ENCODE assay signal across 15 mouse cellular contexts in genomic region chr1:70787146-70787545, GRCm38 (mm10).
A peak's percentile ranks its signal among the peaks of the same experiment; 100 is the strongest.
DNase-seq lines count a peak whose midpoint lies in the region; ATAC-seq and TF ChIP-seq lines count a peak whose summit lies in the region.
"Had no signal": no experiment of that assay in that cellular context is flagged by ENCODE, and none has a peak within 500 bp of the region (broad histone marks: within the 10 kb centered on the region; RNA-seq: fewer than 3 reads in every experiment).

No protein-coding gene starts in this region.

- H3K4me1 ChIP-seq in heart, adult 2 months (ENCODE audit: control insufficient read depth, insufficient read depth, low read length) = no peaks in the 10 kb centered on the region
- H3K4me1 ChIP-seq in heart, embryonic 10.5 days = no peaks in the 10 kb centered on the region
- no peaks in the 10 kb centered on the region for H3K4me1 ChIP-seq in liver, embryonic 13.5 days (replicated peaks)
- H3K4me1 ChIP-seq in ES-Bruce4 (ENCODE audit: control insufficient read depth, insufficient read depth, low read length) = no peaks in the 10 kb centered on the region
- no peaks in the 10 kb centered on the region for H3K4me1 ChIP-seq in embryonic fibroblast, embryonic 13.5 days (ENCODE audit: control insufficient read depth, insufficient read depth, low read length)
- H3K4me1 ChIP-seq: heart, embryonic 13.5 days; limb, embryonic 10.5 days; midbrain, embryonic 10.5 days had no signal

- H3K27me3 ChIP-seq in heart, adult 2 months (ENCODE audit: control insufficient read depth, insufficient read depth, low read length) = no peaks in the 10 kb centered on the region
- H3K27me3 ChIP-seq in heart, embryonic 10.5 days (ENCODE audit: insufficient read depth, poor library complexity, severe bottlenecking) = no peaks in the 10 kb centered on the region
- no peaks in the 10 kb centered on the region for H3K27me3 ChIP-seq in liver, embryonic 13.5 days
- H3K27me3 ChIP-seq in ES-Bruce4 (ENCODE audit: control insufficient read depth, insufficient read depth, low read length, poor library complexity, severe bottlenecking) = no peaks in the 10 kb centered on the region
- H3K27me3 ChIP-seq: heart, embryonic 13.5 days had no signal

- peak; percentile 45 for TF ChIP-seq CTCF in heart, adult 2 months (IDR thresholded peaks at IDR 0.05)
- TF ChIP-seq CTCF in ES-Bruce4 (IDR thresholded peaks at IDR 0.05; ENCODE audit: low read depth, low read length) = peak; percentile 73
- peak; percentile 5; the same call in 1 of the 2 replicates for TF ChIP-seq CTCF in embryonic fibroblast, embryonic 13.5 days (IDR thresholded peaks at IDR 0.05; ENCODE audit: borderline replicate concordance, insufficient read depth, low read length)

- H3K27ac ChIP-seq in heart, adult 2 months = no peak overlapping the region
- H3K27ac ChIP-seq in heart, embryonic 10.5 days = no peak overlapping the region
- H3K27ac ChIP-seq in liver, embryonic 13.5 days = no peak overlapping the region
- H3K27ac ChIP-seq in ES-Bruce4 (ENCODE audit: insufficient read depth, low read length) = no peak overlapping the region
- no peak overlapping the region for H3K27ac ChIP-seq in embryonic fibroblast, embryonic 13.5 days (ENCODE audit: insufficient read depth, low read length)
- H3K27ac ChIP-seq: heart, embryonic 13.5 days; limb, embryonic 10.5 days; midbrain, embryonic 10.5 days had no signal

- ATAC-seq in liver, embryonic 13.5 days (ENCODE audit: low read depth) = no peak
- no peak for ATAC-seq in monocyte, adult 5-6 weeks (replicated peaks; ENCODE audit: insufficient number of reproducible peaks, low FRiP score, low TSS enrichment, poor library complexity, severe bottlenecking)
- ATAC-seq: forebrain, embryonic 16.5 days had no signal

- intact Hi-C loops in heart, adult 2 months (cut with DNase I) = no loop called here

- H3K9ac ChIP-seq in heart, adult 2 months (ENCODE audit: low read depth, low read length) = no peak overlapping the region
- no peak overlapping the region for H3K9ac ChIP-seq in liver, embryonic 13.5 days
- no peak overlapping the region for H3K9ac ChIP-seq in ES-Bruce4 (ENCODE audit: low read depth, poor library complexity, severe bottlenecking)
- H3K9ac ChIP-seq: heart, embryonic 13.5 days had no signal

- no peaks in the 10 kb centered on the region for H3K79me2 ChIP-seq in heart, adult 2 months (replicated peaks; ENCODE audit: control insufficient read depth, insufficient read depth, low read length)

- H3K4me3 ChIP-seq in heart, adult 2 months = no peak overlapping the region
- H3K4me3 ChIP-seq in heart, embryonic 10.5 days = no peak overlapping the region
- H3K4me3 ChIP-seq in liver, embryonic 13.5 days (replicated peaks) = no peak overlapping the region
- H3K4me3 ChIP-seq in ES-Bruce4 (ENCODE audit: low read depth, low read length) = no peak overlapping the region
- H3K4me3 ChIP-seq in embryonic fibroblast, embryonic 13.5 days (ENCODE audit: insufficient read depth, low read length) = no peak overlapping the region
- H3K4me3 ChIP-seq: heart, embryonic 13.5 days; limb, embryonic 10.5 days; midbrain, embryonic 10.5 days had no signal

- no peaks in the 10 kb centered on the region for H3K9me3 ChIP-seq in heart, embryonic 10.5 days
- no peaks in the 10 kb centered on the region for H3K9me3 ChIP-seq in liver, embryonic 13.5 days (replicated peaks)
- no peaks in the 10 kb centered on the region for H3K9me3 ChIP-seq in ES-Bruce4 (replicated peaks; ENCODE audit: control insufficient read depth, insufficient read depth, low read length, poor library complexity, severe bottlenecking)
- H3K9me3 ChIP-seq: heart, embryonic 13.5 days; limb, embryonic 10.5 days; midbrain, embryonic 10.5 days had no signal

- no peaks in the 10 kb centered on the region for H3K36me3 ChIP-seq in heart, adult 2 months (ENCODE audit: control insufficient read depth, insufficient read depth, low read length)
- no peaks in the 10 kb centered on the region for H3K36me3 ChIP-seq in heart, embryonic 10.5 days
- H3K36me3 ChIP-seq in liver, embryonic 13.5 days = no peaks in the 10 kb centered on the region
- no peaks in the 10 kb centered on the region for H3K36me3 ChIP-seq in ES-Bruce4 (ENCODE audit: control insufficient read depth, insufficient read depth, low read length, poor library complexity, severe bottlenecking)
- H3K36me3 ChIP-seq: heart, embryonic 13.5 days; limb, embryonic 10.5 days; midbrain, embryonic 10.5 days had no signal

- no peak for TF ChIP-seq POLR2A in heart, adult 2 months (IDR thresholded peaks at IDR 0.05; ENCODE audit: insufficient read depth, low read depth, low read length)
- no peak for TF ChIP-seq POLR2A in ES-Bruce4 (IDR thresholded peaks at IDR 0.05; ENCODE audit: insufficient read depth, low read length)
- no peak for TF ChIP-seq POLR2A in embryonic fibroblast, embryonic 13.5 days (IDR thresholded peaks at IDR 0.05; ENCODE audit: low read depth, low read length)

- no peak for DNase-seq in heart, adult 2 months
- DNase-seq in heart, embryonic 10.5 days (ENCODE audit: low spot score) = no peak
- peak; percentile 2 for DNase-seq in liver, embryonic 13.5 days
- no peak for DNase-seq in liver
- DNase-seq in urinary bladder, postnatal 4 days (ENCODE audit: low spot score in 2 of 2) = no peak
- DNase-seq: cerebellum, adult 8-10 months; embryo, embryonic 11 days; gastrocnemius, postnatal 14 days had no signal

- no peak overlapping the region for H3K4me2 ChIP-seq in liver, embryonic 13.5 days
- H3K4me2 ChIP-seq: heart, embryonic 13.5 days had no signal

- no peak for TF ChIP-seq EP300 in heart, adult 2 months (IDR thresholded peaks at IDR 0.05; ENCODE audit: insufficient read depth, low read depth, low read length)
- no peak for TF ChIP-seq EP300 in ES-Bruce4 (IDR thresholded peaks at IDR 0.05; ENCODE audit: insufficient read depth, low read depth, low read length)

Comparison
In these comparisons a context has a peak if more than half of its experiments do, and no peak if none do; other contexts are left out.
1. CTCF ChIP-seq: peak in every context shown above with its lines; median percentile 73 in ES-Bruce4; 45 in heart, adult 2 months; 5 in embryonic fibroblast, embryonic 13.5 days.